Mouse (Mus musculus): ENCODE data around the gene Col19a1.

The Col19a1 gene

GRCm38 (mm10) chr1:24316490-24316889 is 270.8 kb downstream of the Col19a1 start:
- no peak for DNase-seq (ENCODE audit: low spot score in 2 of 2)

- no peak for DNase-seq (ENCODE audit: low spot score in 2 of 2)
Measured at GRCm38 (mm10) chr1:24310847-24311246, 276.4 kb downstream of the Col19a1 start.

GRCm38 (mm10) chr1:24310193-24310592 is 277.1 kb downstream of the Col19a1 start:
- no peak for DNase-seq (ENCODE audit: low spot score in 2 of 2)

GRCm38 (mm10) chr1:24303077-24303476 is 284.2 kb downstream of the Col19a1 start:
- no peak for DNase-seq (ENCODE audit: low spot score in 2 of 2)

GRCm38 (mm10) chr1:24302674-24303073 is 284.6 kb downstream of the Col19a1 start:
- peak; percentile 12 to 36 for DNase-seq (ENCODE audit: low spot score in 2 of 2)

- DNase-seq (ENCODE audit: low spot score in 2 of 2), result no peak
Measured at GRCm38 (mm10) chr1:24300700-24301099, 286.6 kb downstream of the Col19a1 start.

GRCm38 (mm10) chr1:24294979-24295942 is 292.0 kb downstream of the Col19a1 start:
- DNase-seq (ENCODE audit: low spot score in 2 of 2), result no peak

- DNase-seq (ENCODE audit: low spot score in 2 of 2), result no peak
Measured at GRCm38 (mm10) chr1:24292515-24292914, 294.8 kb downstream of the Col19a1 start.

GRCm38 (mm10) chr1:24286360-24286759 is 300.9 kb downstream of the Col19a1 start:
- no peak for DNase-seq (ENCODE audit: low spot score in 2 of 2)

GRCm38 (mm10) chr1:24267022-24267421 is 320.2 kb downstream of the Col19a1 start:
- DNase-seq (ENCODE audit: low spot score in 2 of 2), result no peak

- DNase-seq (ENCODE audit: low spot score in 2 of 2), result no peak
Measured at GRCm38 (mm10) chr1:24261181-24261580, 326.1 kb downstream of the Col19a1 start.

- no peak for DNase-seq (ENCODE audit: low spot score in 2 of 2)
Measured at GRCm38 (mm10) chr1:24259419-24259818, 327.9 kb downstream of the Col19a1 start.

- DNase-seq (ENCODE audit: low spot score in 2 of 2), result no peak
Measured at GRCm38 (mm10) chr1:24257961-24258360, 329.3 kb downstream of the Col19a1 start.

GRCm38 (mm10) chr1:24249105-24249664 is 338.1 kb downstream of the Col19a1 start:
- DNase-seq (ENCODE audit: low spot score in 2 of 2), result no peak

- no peak for DNase-seq (ENCODE audit: low spot score in 2 of 2)
Measured at GRCm38 (mm10) chr1:24248294-24249104, 338.8 kb downstream of the Col19a1 start.

- no peak for DNase-seq (ENCODE audit: low spot score in 2 of 2)
Measured at GRCm38 (mm10) chr1:24245700-24246375, 341.4 kb downstream of the Col19a1 start.

GRCm38 (mm10) chr1:24244931-24245330 is 342.3 kb downstream of the Col19a1 start:
- DNase-seq (ENCODE audit: low spot score in 2 of 2), result no peak

- DNase-seq (ENCODE audit: low spot score in 2 of 2), result no peak
Measured at GRCm38 (mm10) chr1:24240039-24240691, 347.1 kb downstream of the Col19a1 start.

GRCm38 (mm10) chr1:24236330-24236729 is 350.9 kb downstream of the Col19a1 start:
- no peak for DNase-seq (ENCODE audit: low spot score in 2 of 2)

GRCm38 (mm10) chr1:24231504-24232270 is 355.6 kb downstream of the Col19a1 start:
- no peak for DNase-seq (ENCODE audit: low spot score in 2 of 2)
